Mouse (Mus musculus): ENCODE measurements at regions not wholly inside any gene's neighbourhood (a gene's known extent, or its start where the extent isn't known, plus 50 kb on each side); places are given as distances from the start of the nearest gene placed in this dataset.

GRCm38 (mm10) chr10:98793926-98794536, 120.2 kb upstream of the Atp2b1 start:
- no peak for TF ChIP-seq GATA1 (IDR thresholded peaks at IDR 0.05; ENCODE audit: borderline replicate concordance, low read length)
- no peak for TF ChIP-seq TAL1 (conservative IDR thresholded peaks at IDR 0.05; ENCODE audit: low read depth, low read length)
